Mouse (Mus musculus) liver, adult 2 months (tissue): ENCODE results near the gene Spcs3. TPM values are rescaled to one million over a fixed set of nuclear protein-coding genes. Genes with fewer than 3 reads are reported as not detected.

Experiments
- DNase-seq: peaks from one replicate; pipeline ENCODE4 v3.0.0-alpha.2; 2011; ENCODE audit warnings: low read depth, low spot score; ENCODE audit errors: extremely low read depth
- H3K27ac ChIP-seq: fragments of 200-500 bp; replicated peaks from 2 replicates; pipeline ENCODE4 v1.5.1; 2012; ENCODE audit warnings: low read depth, mild to moderate bottlenecking, control low read depth, inconsistent platforms, low read length; ENCODE audit not compliant: insufficient read depth
- H3K27me3 ChIP-seq: fragments of 200-500 bp; 2 replicates; pipeline ENCODE4 v1.6.1; 2012; ENCODE audit warnings: mild to moderate bottlenecking, moderate library complexity, low read length, inconsistent platforms; ENCODE audit not compliant: control insufficient read depth, insufficient read depth
- H3K36me3 ChIP-seq: fragments of 200-500 bp; 2 replicates; pipeline ENCODE4 v1.6.1; 2012; ENCODE audit warnings: low read length, inconsistent platforms; ENCODE audit not compliant: control insufficient read depth, insufficient read depth
- H3K4me1 ChIP-seq: fragments of 200-500 bp; 2 replicates; pipeline ENCODE4 v1.6.1; 2011; ENCODE audit warnings: low read length; ENCODE audit not compliant: control insufficient read depth, insufficient read depth
- H3K4me3 ChIP-seq: fragments of 200-500 bp; 2 replicates; pipeline ENCODE4 v1.5.1; 2011; ENCODE audit warnings: low read depth, mild to moderate bottlenecking, control low read depth, low read length, moderate library complexity; ENCODE audit not compliant: insufficient read depth
- H3K79me2 ChIP-seq: fragments of 200-500 bp; 2 replicates; pipeline ENCODE4 v1.6.1; 2012; ENCODE audit warnings: inconsistent platforms, mild to moderate bottlenecking, low read length, moderate library complexity; ENCODE audit not compliant: control insufficient read depth, insufficient read depth
- H3K9ac ChIP-seq: fragments of 200-500 bp; 2 replicates; pipeline ENCODE4 v1.6.1; 2012; ENCODE audit warnings: low read depth, mild to moderate bottlenecking, control low read depth, inconsistent platforms, low read length
- CTCF ChIP-seq: fragments of 200-500 bp; IDR thresholded peaks from 2 replicates; pipeline ENCODE4 v1.5.1; 2011; ENCODE audit warnings: low read depth, low read length, control low read depth
- POLR2A ChIP-seq: fragments of 200-500 bp; IDR thresholded peaks from 2 replicates; pipeline ENCODE4 v1.6.1; 2011; ENCODE audit warnings: low read length, control low read depth; ENCODE audit not compliant: insufficient read depth; ENCODE audit errors: extremely low read depth
- WGBS: fragments of 180-500 bp; shearing (Covaris S2); methylation state at CpG from one replicate; pipeline ENCODE4 v1.1.7; 2018; 5-methylcytosine and 5-hydroxymethylcytosine counted together
- polyA plus RNA-seq: library from polyadenylated mRNA; depleted of rRNA; stranded (reverse); fragments of >200 nt; gene quantifications from 2 replicates; pipeline ENCODE4 v1.2.3, GENCODE M21; 2012
- total RNA-seq: library from RNA; depleted of rRNA; stranded (reverse); fragments of >200 nt; gene quantifications from 2 replicates; pipeline ENCODE4 v1.2.3, GENCODE M21; 2014

Gene Spcs3
- total and polyA plus RNA-seq, 2 experiments: 13.5 to 82.3 TPM

GRCm38 (mm10) chr8:54562137-54562536, 32.3 kb upstream of the Spcs3 start:
- 57% methylated on average over 4 of the region's 4 CpGs for WGBS

GRCm38 (mm10) chr8:54554921-54555320, 25.1 kb upstream of the Spcs3 start:
- no peak for DNase-seq
- Histone ChIP-seq H3K4me3 (no peak overlapping the region), H3K36me3 (no peaks in the 10 kb centered on the region), H3K4me1 (no peaks in the 10 kb centered on the region), H3K27me3 (no peaks in the 10 kb centered on the region), H3K79me2 (no peaks in the 10 kb centered on the region), H3K9ac (no peak overlapping the region), H3K27ac (no peak overlapping the region)
- TF ChIP-seq CTCF: no peak
- no peak for TF ChIP-seq POLR2A
- 77% methylated on average over 2 of the region's 2 CpGs for WGBS

More at GRCm38 (mm10) chr8:54562137-54562536, 32.3 kb upstream of the Spcs3 start:
- DNase-seq: peak; percentile 2
- no peaks in the 10 kb centered on the region for H3K4me1 ChIP-seq
- no peak overlapping the region for H3K4me3 ChIP-seq
- no peak overlapping the region for H3K27ac ChIP-seq
- no peaks in the 10 kb centered on the region for H3K27me3 ChIP-seq
- H3K36me3 ChIP-seq: no peaks in the 10 kb centered on the region
- H3K9ac ChIP-seq: no peak overlapping the region
- H3K79me2 ChIP-seq: no peaks in the 10 kb centered on the region
- TF ChIP-seq POLR2A: no peak
- TF ChIP-seq CTCF: no peak

DNA sequence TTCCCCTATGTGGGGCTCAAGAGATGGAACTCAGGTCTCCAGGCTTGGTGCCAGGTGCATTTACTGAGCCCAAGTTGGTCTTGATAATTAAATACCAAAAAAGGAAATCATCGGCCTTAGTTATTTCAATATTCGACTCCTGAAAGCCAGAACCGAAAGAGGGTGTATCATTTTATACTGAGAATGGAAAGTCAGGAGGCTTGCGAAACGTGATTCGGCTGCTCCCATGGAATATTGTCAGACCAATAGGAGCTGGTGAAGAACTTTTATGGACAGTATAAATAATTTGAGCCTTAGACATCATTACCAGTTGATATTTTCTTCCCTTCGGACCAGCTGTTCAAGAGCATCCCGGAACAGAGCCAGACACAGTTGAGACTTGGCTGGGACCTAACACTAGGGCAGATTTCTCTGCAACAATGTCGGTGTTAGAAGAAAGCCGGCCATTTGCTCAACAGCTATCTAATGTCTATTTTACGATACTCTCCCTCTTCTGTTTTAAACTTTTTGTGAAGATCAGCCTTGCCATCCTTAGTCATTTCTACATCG, 20.3 kb upstream of the Spcs3 start:
- no peak for DNase-seq
- TF ChIP-seq CTCF (no peak), POLR2A (no peak)

DNA sequence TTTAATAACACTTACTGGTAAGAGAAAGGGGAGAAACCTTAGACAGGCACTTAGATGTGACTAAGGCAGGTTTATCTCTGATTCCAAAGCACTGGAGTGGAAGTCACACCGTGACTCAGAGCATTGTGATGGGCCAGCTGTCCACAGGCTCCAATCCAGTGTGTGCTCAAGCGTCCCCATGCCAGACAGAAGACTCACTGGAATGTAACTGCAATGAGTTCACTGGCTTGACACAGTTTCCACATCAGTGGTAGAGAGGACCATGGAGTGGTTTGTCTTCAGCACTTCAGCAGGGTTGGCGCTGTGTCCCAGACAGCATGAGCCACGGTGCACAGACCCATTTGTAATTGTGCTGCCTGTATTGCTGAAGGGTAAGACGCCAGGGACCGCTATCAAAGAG, 18.6 kb upstream of the Spcs3 start:
- H3K4me1 ChIP-seq: no peaks in the 10 kb centered on the region
- no peak overlapping the region for H3K9ac ChIP-seq
- H3K4me3 ChIP-seq: no peak overlapping the region
- DNase-seq: no peak
- H3K79me2 ChIP-seq: no peaks in the 10 kb centered on the region
- no peak for TF ChIP-seq CTCF
- no peak for TF ChIP-seq POLR2A
- H3K36me3 ChIP-seq: no peaks in the 10 kb centered on the region
- H3K27ac ChIP-seq: no peak overlapping the region
- 85% methylated on average over 6 of the region's 6 CpGs for WGBS
- H3K27me3 ChIP-seq: no peaks in the 10 kb centered on the region

More for the DNA sequence above, 20.3 kb upstream of the Spcs3 start:
- H3K79me2 ChIP-seq: no peaks in the 10 kb centered on the region
- H3K27me3 ChIP-seq: no peaks in the 10 kb centered on the region
- no peak overlapping the region for H3K27ac ChIP-seq
- no peak overlapping the region for H3K4me3 ChIP-seq
- H3K9ac ChIP-seq: no peak overlapping the region
- no peaks in the 10 kb centered on the region for H3K36me3 ChIP-seq
- 95% methylated on average over 12 of the region's 12 CpGs for WGBS
- H3K4me1 ChIP-seq: no peaks in the 10 kb centered on the region

GRCm38 (mm10) chr8:54541331-54541730, 11.5 kb upstream of the Spcs3 start:
- 80% methylated on average over 1 of the region's 1 CpGs for WGBS
- H3K9ac ChIP-seq: no peak overlapping the region
- no peaks in the 10 kb centered on the region for H3K4me1 ChIP-seq
- H3K79me2 ChIP-seq: no peaks in the 10 kb centered on the region
- no peak for DNase-seq
- peaks cover 2% of the 10 kb centered on the region; the same call in 1 of the 2 replicates for H3K36me3 ChIP-seq
- H3K27me3 ChIP-seq: no peaks in the 10 kb centered on the region
- no peak overlapping the region for H3K4me3 ChIP-seq
- no peak overlapping the region for H3K27ac ChIP-seq
- no peak for TF ChIP-seq CTCF
- TF ChIP-seq POLR2A: no peak

GRCm38 (mm10) chr8:54537285-54537684, 7.5 kb upstream of the Spcs3 start:
- H3K27me3 ChIP-seq: no peaks in the 10 kb centered on the region

More at GRCm38 (mm10) chr8:54537285-54537684, 7.5 kb upstream of the Spcs3 start:
- Histone ChIP-seq H3K79me2 (no peaks in the 10 kb centered on the region), H3K4me1 (no peaks in the 10 kb centered on the region), H3K4me3 (no peak overlapping the region), H3K9ac (no peak overlapping the region), H3K36me3 (peaks cover 2% of the 10 kb centered on the region; the same call in 1 of the 2 replicates), H3K27ac (no peak overlapping the region)
- no peak for DNase-seq
- TF ChIP-seq CTCF: 0 out of 2 replicates have a peak, but pooled peaks have one; percentile 25
- TF ChIP-seq POLR2A: no peak
- 94% methylated on average over 3 of the region's 3 CpGs for WGBS
